Mouse (Mus musculus) fibroblast of lung, adult 2 months (primary cell): ENCODE data around the gene Sfxn5.

Experiments used
- DNase-seq: peaks from one replicate; pipeline ENCODE4 v3.0.0-alpha.2; 2011; ENCODE audit warnings: low read depth

Gene Sfxn5

DNA sequence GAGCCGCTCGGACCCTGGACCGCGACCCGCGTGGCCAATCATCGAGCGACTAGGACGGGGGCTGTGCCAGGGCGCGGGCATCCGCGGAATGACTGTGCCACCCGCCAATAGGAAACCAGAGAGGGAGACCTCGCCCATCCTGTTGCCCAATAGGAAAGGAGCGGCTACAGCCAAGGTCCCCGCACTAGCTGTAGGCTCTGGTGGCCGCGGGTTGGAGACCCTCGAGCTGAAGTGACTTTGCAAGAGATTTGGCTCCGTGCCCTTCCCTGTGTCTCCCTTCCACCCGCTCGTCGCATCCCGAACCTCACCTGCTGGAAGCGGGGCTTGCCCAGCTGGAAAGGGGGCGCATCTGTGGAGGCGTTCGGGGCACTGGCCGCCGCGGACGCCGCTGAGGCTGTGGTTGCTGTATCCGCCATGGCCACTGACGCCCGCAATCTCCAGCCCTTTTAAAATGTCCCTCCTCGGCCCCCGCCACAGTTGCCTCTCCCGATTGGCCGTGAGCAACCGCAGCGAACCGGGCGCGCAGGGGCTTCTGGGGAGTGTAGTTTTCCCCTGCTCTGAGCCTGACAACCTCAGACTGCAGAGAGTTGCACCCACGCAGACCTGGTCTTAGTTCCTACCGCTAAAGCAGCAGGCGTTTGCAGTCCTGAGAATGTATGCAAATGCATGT, at the start of gene Sfxn5:
Sfxn5 (minus strand) TSS at position 423 of the 670 bp plus-strand sequence.
- peak; percentile 74 for DNase-seq

DNA sequence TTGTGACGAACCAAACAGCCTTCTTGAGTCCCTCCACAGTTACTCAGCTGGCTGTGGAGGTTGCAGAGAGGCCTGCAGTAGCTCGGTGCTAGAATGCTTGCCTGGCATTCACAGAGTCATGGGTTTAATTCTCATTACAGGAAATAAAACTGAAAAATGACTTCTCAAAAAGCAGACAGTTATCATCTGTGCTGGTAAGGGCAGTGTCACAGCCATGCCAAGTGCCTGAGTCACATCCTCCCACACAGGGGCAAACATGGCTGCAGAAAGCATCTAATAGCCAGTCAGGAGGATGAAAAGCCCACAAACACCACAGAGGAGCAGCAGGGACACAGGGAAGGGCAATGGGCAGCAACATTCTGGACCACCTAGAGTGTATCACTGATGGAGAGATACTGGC, 49.6 kb upstream of the Sfxn5 start:
- DNase-seq, result no peak

DNA sequence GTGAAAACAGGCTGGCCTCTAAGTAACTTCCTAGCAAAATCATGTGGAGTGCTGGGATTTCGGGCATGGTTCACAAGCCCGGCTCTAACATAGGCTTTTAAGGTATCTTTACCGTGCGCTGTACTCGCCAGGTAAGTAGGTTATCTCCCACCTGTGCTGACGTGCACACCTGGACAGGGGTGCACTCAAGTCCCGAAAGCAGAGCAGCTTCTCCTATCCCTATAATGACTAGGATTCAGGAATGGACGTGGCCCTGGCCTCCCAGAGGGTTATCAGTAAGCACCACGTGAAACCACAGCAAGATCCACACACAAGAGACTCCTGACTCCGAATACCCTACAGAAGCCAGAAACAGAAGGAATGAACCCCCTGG, 48.4 kb upstream of the Sfxn5 start:
- DNase-seq, result no peak

DNA sequence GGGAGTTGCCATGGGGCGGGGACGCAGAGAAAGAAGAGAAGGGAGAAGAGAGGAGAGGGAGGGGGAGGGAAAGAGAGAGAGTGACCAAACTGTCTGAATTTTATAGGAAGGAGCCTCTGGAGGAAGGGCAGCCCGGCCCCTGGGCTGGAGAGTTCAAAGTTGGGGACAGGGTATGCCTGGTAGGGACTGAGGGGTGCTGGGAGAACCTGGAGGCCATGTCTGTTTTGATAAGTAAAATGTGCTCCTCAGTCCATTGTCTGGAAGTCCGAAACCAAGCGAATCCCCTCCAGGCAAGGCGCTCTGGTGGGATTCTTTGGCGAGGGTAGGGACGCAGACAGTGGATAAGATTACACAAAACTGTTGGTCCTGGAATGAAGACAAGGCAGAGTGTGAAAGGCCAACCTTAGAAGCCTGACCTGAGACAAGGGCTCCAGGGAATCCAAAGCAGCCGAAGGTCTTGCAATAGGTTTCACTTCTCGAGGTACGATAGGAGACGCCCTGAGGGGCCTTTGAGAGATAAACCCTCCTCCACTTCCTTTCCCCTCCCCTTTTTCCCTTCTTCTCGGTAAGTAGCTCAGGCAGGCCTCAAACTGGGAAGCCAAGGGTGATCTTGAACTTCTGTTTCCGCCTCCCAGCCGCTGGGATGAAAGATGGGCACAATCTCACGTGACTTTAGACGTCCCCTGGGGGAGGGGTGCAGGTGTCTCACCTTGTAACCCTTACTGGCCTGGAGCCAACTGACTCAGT, 47.9 kb upstream of the Sfxn5 start:
- DNase-seq, result no peak

DNA sequence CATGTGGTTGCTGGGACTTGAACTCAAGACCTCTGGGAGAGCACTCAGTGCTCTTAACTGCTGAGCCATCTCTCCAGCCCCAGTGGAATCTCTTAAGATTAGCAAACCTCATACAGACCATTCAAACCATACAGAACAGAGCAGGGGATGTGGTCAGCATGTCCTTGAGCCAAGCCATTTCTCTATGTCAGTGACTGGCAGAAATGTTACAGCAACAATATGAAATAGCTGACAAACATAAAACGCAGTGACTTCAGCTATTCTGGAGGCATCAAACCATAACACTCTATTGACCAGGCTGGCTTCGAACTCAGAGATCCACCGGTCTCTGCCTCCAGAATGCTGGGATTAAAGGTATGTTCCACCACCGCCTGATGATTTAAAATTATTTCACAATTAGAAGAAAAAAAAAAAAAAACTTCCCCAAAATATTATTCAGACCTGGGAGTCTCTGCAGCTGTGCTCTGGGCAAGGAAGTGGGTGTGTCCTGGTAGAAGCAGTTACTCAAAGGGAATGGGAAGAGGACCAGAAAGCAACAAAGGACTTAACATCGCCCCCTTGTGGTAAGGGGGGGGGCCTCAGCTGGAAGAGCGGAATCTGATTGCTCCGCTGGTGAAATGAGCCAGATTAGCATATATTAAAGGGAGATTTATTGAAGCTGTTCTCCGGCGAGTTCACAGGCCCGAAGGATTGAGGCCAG, 47.1 kb upstream of the Sfxn5 start:
- DNase-seq, result no peak

DNA sequence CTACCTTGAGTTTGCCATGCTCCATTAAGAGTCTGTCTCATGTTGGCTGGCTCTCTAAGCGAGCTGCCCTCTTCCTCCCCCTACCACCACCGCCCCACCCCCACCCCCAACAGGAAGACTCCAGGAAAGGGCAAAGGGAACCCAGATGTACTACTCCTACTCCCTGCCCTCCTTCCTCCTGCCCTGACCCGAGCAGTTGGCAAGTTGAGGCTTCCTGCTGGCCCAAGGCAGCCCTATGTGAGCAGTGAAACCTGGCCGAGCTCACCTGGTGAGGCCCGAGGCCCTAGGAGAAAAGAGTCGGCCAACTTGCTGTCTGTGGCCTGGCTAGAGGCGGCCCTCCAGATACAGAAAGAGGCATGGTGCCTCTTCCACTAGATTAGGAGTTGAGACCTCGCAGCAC, 45.4 kb upstream of the Sfxn5 start:
- DNase-seq, result no peak

DNA sequence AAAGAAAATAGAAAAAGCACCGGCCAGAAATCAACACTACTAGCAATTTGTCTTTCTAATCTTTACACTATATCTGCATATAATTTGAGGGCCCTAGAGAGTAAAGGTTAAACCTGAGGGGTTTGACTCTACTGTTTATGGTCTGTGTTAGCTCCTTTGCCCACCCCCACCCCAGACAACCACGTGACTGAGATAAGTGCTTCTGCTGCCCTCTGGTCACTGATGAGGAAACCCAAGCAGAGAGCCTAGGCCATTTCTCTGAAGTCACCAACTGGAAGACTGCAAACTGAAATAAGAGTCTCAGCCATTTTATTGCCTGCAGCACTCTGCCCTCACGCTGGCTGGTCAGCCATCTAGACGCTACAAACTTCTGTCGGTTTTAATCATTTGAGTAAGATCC, 44.7 kb upstream of the Sfxn5 start:
- DNase-seq, result no peak

DNA sequence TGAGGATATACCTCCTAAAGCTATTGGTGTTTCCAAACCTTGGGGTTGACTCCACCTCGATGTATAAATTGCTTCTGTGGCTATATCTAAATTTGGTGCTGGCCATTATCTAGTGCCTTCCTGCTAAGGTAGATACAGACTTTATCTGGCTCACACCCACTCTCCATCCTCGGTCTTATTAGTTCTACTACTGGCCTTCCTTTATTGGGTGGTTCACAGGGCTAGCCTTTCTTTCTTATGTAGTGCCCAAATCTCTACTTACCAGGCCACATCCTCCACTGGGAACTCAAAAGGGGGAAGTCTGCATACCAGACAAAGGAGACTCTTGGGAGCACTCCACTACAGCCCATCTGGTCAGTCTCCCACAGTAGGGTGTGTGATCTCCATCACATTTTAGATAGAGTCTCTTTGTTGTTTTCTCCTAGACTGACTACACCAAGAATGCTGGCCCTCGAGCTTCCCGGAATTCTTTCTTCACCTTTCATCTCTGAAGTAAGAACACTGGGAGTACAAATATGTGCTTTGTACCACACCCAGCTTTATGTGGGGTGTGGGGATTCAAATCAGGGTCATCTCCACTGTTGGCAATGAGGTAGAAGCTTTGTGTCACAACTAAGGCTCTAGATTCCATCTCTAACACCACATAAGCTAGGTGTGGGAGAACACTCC, 44.0 kb upstream of the Sfxn5 start:
- no peak for DNase-seq

DNA sequence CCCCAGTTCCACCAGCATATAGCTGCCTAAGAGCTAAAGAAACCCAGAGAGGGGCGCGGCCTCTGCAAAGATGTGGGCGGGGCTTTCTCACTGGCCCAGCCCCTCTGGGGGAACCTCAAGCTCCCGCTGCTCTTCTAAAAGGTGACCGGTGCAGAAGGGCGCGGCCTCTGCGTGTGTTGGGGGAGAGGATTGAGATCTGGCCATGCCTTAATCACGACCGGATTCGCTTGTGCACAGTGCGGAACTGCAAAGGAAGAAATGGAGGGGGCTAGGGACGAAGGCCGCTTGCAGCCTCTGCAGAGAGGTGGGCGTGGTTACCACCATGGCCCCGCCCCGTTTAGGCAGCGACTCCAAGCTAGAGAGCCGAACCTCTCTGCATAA, 41.5 kb upstream of the Sfxn5 start:
- peak; percentile 91 for DNase-seq

DNA sequence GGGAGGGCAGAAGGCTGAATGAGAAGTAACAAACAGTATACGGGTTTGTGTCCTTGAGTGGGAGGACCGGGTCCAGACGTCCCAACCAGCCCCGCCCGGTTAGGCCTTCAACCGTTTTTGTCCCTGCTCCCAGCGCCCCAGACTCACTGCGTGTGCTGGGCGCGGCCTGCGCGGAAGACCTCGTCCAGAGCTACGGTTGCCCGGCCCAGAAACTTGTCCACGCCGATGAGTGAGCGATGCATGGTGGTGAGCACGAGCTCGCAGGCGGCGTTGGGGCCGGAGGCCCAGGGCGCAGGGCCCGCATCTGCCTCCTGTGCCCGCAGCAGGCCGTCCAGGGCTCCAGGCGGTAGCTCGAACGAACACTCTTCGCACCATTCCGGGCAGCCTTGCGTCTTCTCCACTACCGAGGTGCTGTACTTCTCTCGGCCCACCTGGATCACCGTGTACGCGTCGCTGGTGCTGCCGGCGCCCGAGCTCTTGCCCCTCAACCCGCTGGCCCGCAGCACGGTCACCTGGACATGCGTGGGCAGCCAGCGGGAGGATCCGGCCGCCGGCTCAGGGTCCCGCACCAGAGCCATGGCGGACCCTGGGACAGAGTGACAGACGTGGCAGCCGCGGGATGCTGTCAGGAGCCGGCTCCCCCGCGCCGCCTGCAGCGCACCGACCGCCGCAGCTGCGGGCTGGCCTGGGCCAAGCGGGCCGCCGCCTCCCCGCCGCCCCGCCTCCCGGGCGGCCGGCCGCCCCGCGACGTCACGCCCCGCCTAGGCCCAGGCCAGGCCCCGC, 40.9 kb upstream of the Sfxn5 start, which contains the start of gene Rab11fip5:
Rab11fip5 (minus strand) TSS at position 684 of the 783 bp plus-strand sequence.
- DNase-seq, result no peak

DNA sequence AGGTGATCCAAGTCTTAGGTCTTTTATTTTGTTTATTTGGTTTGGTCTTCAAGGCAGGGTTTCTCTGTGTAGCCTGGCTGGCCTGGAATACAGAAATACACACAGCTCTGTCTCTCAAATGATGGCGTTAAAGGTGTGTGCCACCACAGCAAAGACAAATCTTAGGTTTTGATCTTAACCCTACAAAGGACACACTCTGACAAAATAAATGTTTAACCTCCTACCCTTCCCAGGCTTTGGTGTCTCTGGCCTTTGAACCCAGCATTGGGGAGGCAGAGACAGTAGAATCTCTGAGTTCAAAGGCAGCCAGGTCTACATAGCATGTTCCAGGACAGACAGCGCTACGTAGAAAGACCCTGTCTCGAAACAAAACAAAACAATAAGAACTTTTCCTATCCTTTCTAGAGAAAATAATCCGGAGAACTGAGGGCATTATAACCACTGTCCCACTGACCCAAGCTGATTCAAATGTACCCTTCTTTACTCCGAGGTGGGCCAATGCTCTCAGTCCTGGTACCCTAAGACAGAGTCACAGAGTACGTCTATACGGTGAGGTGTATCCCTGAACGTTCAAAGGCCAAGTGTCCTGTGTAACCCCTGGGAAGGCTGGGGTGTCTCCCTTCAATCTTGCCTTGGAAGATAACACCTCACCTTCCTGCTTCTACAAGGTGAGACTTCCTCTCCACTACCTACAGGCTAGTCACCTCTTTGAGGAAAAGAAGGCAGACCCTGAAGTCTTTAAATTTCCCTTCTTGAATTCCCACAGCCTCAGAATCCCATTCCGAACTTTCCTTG, 40.0 kb upstream of the Sfxn5 start:
- no peak for DNase-seq

DNA sequence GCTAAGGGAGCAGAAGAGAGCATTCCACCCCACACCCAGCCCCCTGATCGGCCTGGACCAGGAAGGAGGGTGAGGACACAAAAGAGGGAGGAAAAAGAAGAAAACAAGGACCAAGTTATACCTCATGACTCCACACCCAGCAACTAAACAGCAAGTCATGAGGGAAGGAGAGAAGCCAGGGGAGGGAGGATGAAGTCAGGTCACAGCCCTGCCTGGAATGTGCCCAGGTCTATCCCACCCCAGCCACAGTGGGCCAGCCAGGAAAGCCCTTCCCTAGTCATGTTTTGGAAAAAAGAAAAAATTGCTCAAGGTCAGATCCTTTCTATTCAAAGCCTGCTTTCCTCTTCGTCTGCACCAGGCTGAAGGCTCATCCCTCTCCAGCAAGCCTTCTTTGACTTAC, 39.3 kb upstream of the Sfxn5 start:
- DNase-seq, result no peak

DNA sequence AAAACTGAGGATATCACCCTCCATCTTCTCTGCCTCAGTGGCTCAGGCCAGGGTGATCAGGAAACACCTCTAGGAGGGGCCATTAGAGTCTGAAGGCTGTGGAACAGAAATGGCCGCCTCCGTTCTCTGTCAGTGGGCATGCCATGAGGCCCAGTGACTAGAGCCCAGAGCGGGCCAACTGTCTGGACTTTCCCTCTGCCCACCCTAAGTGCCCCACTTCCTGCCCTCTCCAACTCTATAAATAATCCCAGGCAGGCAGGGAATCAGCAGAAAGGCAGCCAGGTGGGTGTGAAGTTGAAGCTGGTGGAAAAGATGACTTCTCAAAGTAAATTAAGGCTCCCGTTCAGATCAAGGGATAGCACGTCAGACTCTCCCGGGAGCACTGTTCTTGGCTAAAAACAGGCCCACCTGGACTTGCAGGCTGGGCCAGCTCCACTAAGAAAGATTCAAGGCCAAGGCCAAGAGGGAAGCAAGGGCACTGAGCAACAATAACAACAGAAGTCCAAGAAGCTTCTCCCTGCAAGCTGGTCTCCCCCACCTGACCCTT, 38.7 kb upstream of the Sfxn5 start:
- no peak for DNase-seq

DNA sequence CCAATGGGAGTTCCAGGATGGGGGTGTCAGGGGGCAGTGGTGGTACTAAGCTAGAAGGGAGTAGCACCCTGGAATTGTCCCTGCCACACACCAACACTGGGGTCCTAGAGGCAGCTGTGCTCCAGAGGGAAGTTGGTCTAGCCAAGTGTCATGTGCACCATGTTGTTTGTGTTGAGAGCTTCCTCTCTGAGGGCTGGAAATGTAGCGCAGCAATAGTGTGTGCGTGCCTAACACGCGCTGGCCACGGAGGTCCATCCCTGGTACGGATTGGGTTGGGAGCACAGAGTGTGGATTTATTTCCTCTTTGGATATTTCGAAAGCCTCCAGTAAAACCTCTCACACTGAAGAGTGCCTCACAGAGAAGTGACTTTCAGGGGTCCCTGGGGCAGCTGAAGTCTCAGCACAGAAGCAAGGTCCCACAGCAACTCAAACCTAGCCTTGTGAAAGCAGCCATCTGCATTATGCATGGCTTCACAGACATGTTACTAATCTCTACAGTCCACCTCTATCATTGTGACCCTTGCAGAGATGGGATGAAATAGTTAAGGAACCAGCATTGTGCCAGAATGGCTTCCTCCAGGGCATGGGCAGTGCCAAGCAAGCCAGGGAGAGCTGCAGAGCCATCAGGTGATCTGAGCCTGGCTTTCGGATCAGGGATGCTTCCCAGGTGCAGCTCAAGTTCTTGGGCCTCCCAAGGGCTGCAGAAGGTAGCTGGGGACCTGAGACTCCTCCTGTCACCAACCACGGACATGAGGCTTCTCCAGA, 37.6 kb upstream of the Sfxn5 start:
- no peak for DNase-seq

DNA sequence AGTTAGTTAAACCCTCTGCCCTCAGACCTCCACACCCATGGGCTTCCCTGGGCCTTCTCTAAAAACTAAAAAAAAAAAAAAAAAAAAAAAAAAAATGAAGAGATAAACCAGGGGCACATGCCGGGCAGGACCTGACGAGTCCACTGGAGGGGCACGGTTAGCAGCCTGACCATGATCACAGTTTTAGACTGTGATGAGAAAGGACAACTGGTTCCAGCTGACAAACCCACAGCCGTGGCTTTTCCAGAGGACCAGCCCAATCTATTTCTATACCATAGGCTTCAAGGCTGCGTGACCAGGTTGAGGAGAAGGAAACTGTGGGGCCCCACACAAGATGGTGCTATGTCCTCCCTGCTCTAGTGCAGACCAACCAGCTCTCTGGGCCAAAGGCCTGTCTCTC, 36.8 kb upstream of the Sfxn5 start:
- no peak for DNase-seq

DNA sequence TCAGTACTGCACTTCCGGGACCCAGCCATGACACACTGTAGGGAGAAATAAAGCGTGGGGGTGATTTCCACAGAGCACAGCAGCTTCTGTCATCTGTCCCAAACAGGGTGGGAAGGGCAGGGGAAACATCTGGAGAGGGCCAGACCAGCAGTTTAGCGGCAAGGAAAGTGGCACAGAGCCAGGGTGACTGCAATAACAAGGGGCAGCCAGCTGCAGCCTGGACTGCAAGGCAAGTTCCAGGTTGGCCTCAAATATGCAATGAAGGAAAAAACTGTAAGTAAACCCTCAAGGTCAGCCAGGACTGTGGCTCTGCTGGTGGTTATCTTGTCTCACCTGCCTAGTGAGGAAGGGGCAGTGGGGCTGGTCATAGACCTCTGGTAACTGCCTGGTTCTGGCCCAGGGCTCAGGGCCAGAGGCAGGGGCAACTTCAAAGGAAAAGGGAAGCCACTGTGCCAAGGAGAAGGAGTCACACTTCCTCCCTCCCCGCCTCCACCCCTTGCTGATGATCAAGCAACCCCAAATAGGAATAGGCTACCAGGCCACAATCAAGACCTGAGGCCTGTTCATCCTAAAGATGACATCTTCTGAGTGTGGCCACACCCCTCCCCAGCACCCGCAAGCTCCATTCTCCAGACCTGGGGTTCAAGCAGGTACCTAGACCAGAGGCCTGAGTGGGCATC, 36.1 kb upstream of the Sfxn5 start:
- DNase-seq, result no peak

DNA sequence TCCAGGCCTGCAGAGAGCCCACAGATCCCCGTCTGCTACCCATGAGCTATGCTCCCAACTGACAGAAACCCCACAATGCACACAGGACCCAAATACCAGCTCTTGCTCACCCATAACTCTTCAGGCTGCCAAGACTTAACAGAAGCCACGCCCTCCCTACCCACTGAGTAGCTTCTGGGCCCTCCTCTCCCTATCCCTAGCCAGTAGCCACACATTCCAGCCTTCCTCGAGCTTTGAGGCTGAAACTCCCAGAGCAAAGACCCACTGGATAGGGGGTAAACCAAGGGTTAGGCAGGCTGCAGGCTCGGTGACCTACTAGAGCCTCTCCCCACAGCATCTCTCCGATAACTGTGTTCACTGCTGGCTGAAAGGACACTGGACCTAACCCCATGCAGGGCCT, 35.5 kb upstream of the Sfxn5 start:
- DNase-seq, result no peak

DNA sequence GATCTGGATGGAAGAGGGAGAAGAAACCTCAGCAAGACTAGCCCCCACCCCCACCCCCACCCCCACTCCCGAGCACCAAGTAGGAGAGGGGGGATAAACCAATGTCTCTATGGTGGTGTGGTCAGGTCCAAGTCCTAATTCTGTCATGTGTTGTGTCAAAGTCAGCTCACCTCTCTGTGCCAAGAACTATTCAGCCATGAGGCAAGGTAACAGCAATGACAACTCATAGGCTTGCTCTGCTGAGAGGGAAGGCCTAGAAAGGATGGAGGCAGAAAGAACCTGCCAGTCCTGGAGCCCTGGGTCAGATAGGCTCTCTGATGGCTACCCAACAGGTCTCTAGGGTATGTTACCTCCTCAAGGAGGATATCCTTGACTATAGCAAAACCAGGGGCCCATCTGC, 34.9 kb upstream of the Sfxn5 start:
- no peak for DNase-seq

DNA sequence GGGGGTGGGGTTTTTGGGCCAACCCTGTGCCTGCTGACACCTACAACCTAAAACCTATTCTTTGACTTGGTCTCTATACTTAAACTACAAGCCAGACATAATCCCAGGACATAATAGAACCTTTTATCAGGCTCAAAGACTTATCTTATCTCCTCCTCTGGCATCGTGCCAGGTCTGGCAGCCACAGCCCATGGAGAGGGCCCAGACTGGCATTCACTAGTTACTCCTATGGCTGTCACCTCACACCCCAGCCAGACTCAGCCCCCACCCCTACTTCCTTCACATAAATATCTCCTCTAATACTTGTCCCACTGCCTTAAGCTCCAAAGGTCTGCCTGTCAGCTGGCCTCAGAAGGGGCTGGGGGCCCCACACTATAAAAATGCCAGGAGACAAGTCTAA, 33.2 kb upstream of the Sfxn5 start:
- DNase-seq, result no peak
